Mouse (Mus musculus): ENCODE data around the gene Acyp2. TPM values are rescaled to one million over a fixed set of nuclear protein-coding genes. Genes with fewer than 3 reads are reported as not detected.
"Not testable (repeated sequence)": the region's sequence is repeated elsewhere in the genome, so short reads cannot be mapped to it uniquely, and the experiment has no call there.

Acyp2 gene
- polyA plus RNA-seq, 1 experiment from 2014 or later = 30.6 TPM

DNA sequence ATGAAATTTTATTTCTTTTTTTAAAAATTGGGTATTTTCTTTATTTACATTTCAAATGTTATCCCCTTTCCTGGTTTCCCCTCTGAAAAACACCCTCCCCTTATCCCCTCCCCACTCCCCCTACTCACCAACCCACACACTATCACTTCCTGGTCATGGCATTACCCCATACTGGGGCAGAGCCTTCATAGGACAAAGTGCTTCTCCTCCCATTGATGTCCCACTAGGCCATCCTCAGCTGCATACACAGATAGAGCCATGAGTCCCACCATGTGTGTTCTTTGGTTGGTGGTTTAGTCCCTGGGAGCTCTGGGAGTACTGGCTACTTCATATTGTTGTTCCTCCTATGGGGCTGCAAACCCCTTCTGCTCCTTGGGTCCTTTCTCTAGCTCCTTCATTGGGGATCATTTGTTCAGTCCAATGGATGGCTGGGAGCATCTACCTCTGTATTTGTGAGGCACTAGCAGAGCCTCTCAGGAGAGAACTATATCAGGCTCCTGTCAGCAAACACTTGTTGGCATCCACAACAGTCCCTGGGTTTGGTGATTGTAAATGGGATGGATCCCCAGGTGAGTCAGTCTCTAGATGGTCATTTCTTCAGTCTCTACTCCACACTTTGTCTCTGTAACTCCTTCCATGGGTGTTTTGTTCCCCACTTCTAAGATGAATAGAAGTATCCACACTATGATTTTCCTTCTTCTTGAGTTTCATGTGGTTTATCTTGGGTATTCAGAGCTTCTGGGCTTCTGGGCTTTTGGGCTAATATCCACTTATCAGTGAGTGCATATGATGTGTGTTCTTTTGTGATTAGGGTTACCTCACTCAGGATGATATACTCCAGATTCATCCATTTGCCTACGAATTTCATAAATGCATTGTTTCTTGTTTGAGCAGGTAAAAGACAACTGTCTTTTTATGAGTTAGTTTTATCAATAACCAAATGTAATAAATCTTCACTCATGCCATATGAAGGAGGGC is 27.7 kb downstream of the Acyp2 start:
- not testable (repeated sequence) for H3K36me3 ChIP-seq; H3K4me2 ChIP-seq; ATAC-seq (ENCODE audit: borderline replicate concordance, extremely low read depth, low FRiP score, low TSS enrichment); H3K9ac ChIP-seq; H3K4me3 ChIP-seq; H3K9me3 ChIP-seq; H3K4me1 ChIP-seq; H3K27ac ChIP-seq; H3K27me3 ChIP-seq
- WGBS = 86% methylated on average over 1 of the region's 1 CpGs

DNA sequence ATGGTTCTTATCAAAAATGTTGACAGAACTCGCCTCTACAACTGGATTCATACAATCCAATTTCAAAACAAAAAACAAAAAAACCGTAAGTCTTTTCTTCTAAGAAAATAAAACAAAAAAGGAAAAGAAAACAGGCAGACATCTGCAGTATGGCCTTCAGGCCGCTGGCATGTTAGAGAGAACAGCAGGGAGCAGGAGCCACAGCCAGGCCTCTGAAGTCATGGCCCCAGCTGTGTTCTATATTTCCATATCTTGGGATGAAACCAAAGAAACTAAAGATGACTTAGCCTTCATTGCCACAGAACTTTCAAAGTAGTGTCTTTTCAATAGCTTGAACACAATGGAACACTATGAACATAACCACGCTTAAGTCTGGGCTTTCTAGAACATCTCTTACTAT is 31.2 kb downstream of the Acyp2 start:
- Histone ChIP-seq H3K4me2 (no peak overlapping the region), H3K36me3 (no peaks in the 10 kb centered on the region), H3K27me3 (no peaks in the 10 kb centered on the region), H3K27ac (no peak overlapping the region), H3K4me3 (no peak overlapping the region), H3K9me3 (no peaks in the 10 kb centered on the region), H3K4me1 (no peaks in the 10 kb centered on the region), H3K9ac (no peak overlapping the region)
- no peak for ATAC-seq (ENCODE audit: borderline replicate concordance, extremely low read depth, low FRiP score, low TSS enrichment)
- WGBS = 66% methylated on average over 4 of the region's 4 CpGs

DNA sequence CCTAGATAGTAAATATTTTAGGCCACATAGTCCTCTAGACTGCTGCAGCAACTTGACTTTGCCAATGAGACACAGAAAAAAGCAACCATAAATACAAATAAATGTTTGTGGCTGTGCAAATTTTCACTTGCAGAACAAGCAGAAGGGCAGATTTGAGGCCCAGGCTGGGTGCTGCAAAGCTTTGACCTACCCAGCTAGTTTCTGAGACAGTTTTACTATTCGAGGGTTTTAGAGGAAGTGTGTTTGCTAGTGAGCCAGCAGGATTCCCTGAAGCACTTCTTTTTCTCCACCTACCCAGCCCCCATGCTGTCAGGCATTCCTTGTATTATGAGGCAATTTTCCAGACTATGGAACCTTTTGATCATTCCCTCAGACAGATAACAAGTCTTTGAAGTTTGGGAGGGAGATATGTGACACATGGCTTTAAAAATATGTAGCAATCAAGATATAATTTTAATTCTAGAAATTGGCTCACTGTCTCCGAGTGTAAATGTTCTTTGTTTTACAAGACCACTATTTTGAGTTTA is 31.8 kb downstream of the Acyp2 start:
- 18% methylated on average over 2 of the region's 2 CpGs for WGBS
- H3K4me1 ChIP-seq = no peaks in the 10 kb centered on the region
- H3K4me2 ChIP-seq = no peak overlapping the region
- H3K4me3 ChIP-seq = no peak overlapping the region
- no peak overlapping the region for H3K9ac ChIP-seq
- no peaks in the 10 kb centered on the region for H3K27me3 ChIP-seq
- no peaks in the 10 kb centered on the region for H3K36me3 ChIP-seq
- peak; percentile 57; the same call in 1 of the 2 replicates for ATAC-seq (ENCODE audit: borderline replicate concordance, extremely low read depth, low FRiP score, low TSS enrichment)
- no peaks in the 10 kb centered on the region for H3K9me3 ChIP-seq
- H3K27ac ChIP-seq = no peak overlapping the region; the same call in 1 of the 2 replicates

DNA sequence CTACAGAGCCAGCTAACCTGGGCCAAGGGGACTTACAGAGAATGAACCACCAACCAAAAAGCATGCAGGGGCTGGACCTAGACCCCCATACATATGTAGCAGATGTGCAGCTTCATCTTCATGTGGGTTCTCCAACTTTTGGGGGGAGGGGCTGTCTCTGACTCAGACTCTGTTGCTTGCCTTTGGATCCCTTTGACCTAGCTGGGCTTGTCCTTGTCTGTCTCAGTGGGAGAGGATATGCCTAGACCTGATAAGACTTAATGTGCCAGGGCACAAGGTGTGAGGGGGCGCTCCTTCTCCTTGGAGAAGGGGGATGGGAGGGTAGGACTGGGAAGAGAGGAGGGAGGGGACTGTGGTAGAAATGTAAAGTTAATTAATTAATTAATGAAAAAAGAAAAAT is 33.4 kb downstream of the Acyp2 start:
- no peak overlapping the region for H3K4me3 ChIP-seq
- no peak overlapping the region for H3K27ac ChIP-seq
- H3K4me2 ChIP-seq = no peak overlapping the region
- H3K36me3 ChIP-seq = no peaks in the 10 kb centered on the region
- WGBS = 78% methylated on average over 1 of the region's 1 CpGs
- H3K27me3 ChIP-seq = no peaks in the 10 kb centered on the region
- no peaks in the 10 kb centered on the region for H3K4me1 ChIP-seq
- H3K9me3 ChIP-seq = no peaks in the 10 kb centered on the region
- ATAC-seq (ENCODE audit: borderline replicate concordance, extremely low read depth, low FRiP score, low TSS enrichment) = no peak
- H3K9ac ChIP-seq = no peak overlapping the region

DNA sequence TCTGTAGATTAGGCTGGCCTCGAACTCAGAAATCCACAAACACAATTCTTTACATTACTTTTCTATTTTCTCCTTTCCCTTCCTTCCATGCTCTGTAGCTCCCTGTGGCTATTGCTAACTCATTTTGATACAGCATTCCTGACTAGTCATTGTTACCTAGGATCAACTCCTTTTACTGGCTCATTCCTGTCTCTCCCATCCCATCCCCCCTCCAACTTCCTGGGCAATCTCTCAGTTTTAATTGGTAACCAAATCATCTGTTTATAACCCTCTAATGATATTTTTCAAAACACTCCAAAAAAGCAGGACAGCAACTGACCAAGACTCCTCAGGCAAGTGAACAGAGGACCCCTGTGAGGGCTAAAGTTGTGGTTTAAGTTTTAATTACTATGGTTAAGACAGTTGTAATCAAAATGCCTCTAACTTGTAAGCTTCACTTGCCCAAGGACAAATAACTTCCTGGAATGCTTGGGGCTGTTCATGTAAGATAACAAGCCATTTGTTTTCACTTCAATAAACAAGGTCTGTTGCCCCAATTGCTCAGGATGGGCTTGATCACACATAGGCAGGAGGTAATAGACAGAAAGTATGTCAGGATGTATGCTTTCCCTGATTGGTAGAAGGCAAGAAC is 35.4 kb downstream of the Acyp2 start:
- 87% methylated on average over 1 of the region's 1 CpGs for WGBS
- H3K4me2 ChIP-seq = no peak overlapping the region

DNA sequence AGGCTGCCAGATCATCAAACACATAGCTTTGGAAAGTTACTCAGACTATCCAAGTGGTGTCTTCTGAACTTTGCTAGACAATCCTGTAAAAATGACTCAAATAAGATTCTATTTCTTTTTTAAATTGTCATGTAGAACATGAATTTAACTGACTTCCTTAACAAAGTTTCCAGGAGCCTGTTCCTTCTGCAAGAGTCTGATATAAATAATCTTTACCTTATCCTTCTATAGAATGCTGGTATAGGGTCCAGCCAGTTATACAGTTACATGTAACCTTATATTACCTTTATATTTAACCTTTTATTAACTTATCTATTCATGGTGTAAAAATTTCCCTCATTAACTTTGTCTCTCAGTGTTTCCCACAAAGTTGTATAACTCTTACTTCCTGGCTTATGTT is 36.7 kb downstream of the Acyp2 start:
- Histone ChIP-seq H3K4me2 (no peak overlapping the region), H3K9ac (no peak overlapping the region), H3K27ac (no peak overlapping the region), H3K36me3 (no peaks in the 10 kb centered on the region), H3K9me3 (no peaks in the 10 kb centered on the region), H3K27me3 (no peaks in the 10 kb centered on the region), H3K4me1 (no peaks in the 10 kb centered on the region), H3K4me3 (no peak overlapping the region)
- ATAC-seq (ENCODE audit: borderline replicate concordance, extremely low read depth, low FRiP score, low TSS enrichment) = no peak

More for the DNA sequence above, 35.4 kb downstream of the Acyp2 start:
- Histone ChIP-seq H3K4me3 (no peak overlapping the region), H3K4me1 (no peaks in the 10 kb centered on the region), H3K27ac (no peak overlapping the region), H3K9me3 (no peaks in the 10 kb centered on the region), H3K9ac (no peak overlapping the region), H3K27me3 (no peaks in the 10 kb centered on the region), H3K36me3 (no peaks in the 10 kb centered on the region)
- ATAC-seq (ENCODE audit: borderline replicate concordance, extremely low read depth, low FRiP score, low TSS enrichment) = no peak

DNA sequence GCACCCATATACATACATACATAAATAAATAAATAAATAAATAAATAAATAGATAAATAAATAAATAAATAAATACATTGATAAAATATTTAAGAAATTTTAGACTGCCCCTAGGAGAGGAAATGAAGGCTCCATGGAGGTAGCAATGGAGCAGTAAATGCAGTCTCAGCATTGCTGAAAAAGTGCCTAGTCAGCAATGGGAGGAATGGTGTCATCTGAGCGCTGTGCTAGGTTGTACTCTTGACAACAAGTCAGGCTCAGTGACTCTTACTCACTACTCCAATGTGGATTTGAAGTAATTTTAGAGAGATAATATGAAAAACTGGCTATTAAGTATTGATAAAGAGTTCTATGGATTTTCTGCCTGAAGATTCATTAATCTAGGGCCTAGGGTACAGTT is 40.1 kb downstream of the Acyp2 start:
- H3K27ac ChIP-seq = no peak overlapping the region
- WGBS = 97% methylated on average over 1 of the region's 1 CpGs
- no peak overlapping the region for H3K4me2 ChIP-seq
- no peak overlapping the region for H3K4me3 ChIP-seq
- no peaks in the 10 kb centered on the region for H3K27me3 ChIP-seq
- no peak overlapping the region for H3K9ac ChIP-seq
- no peak for ATAC-seq (ENCODE audit: borderline replicate concordance, extremely low read depth, low FRiP score, low TSS enrichment)
- H3K36me3 ChIP-seq = no peaks in the 10 kb centered on the region
- H3K4me1 ChIP-seq = no peaks in the 10 kb centered on the region
- no peaks in the 10 kb centered on the region for H3K9me3 ChIP-seq

DNA sequence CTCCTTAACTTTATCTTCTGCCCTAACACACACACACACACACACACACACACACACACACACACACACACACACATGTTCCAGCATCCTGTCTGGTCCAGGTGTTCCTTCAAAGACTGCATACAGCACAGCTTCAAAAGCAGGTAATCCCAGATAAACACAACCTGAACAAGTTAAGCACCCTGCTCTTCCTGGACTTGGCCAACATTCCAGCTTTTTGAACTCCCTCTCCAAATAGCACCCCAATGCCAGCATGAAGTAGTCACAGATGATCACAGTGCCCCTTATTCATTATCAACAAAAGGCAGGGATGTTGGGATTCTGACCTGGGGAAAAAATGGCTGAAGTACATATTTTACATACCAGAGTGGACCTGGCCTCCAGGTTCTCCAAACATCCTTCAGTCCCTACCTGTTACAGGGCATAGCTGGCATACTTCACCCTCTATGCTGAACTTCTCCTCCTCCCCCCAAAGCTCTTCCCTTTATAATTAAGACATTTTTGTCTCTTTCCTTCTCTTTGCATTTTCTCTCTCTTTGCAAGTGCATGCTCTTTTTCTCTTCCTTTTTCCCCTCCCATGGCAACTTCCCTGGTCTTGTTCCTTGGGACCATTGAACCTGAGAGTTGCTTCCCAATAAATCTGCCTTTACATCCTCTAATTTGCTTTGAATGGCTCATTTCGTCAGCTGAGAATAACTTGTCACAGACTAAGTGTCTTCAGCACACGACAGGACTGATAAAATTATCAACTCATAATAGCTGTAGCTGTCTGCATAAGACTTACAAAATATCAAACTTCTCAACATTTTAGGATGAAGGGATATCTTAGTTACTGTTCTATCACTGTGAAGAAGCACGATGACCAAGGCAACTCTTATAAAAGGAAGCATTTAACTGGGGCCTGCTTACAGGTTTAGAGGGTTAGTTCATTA is 41.5 kb downstream of the Acyp2 start:
- Histone ChIP-seq H3K9ac (no peak overlapping the region), H3K27me3 (no peaks in the 10 kb centered on the region), H3K36me3 (no peaks in the 10 kb centered on the region), H3K27ac (peak overlapping the region; percentile 33; the same call in 1 of the 2 replicates), H3K4me1 (no peaks in the 10 kb centered on the region), H3K9me3 (no peaks in the 10 kb centered on the region), H3K4me2 (no peak overlapping the region), H3K4me3 (no peak overlapping the region)
- ATAC-seq (ENCODE audit: borderline replicate concordance, extremely low read depth, low FRiP score, low TSS enrichment) = no peak
- WGBS = 55% methylated on average over 3 of the region's 3 CpGs

DNA sequence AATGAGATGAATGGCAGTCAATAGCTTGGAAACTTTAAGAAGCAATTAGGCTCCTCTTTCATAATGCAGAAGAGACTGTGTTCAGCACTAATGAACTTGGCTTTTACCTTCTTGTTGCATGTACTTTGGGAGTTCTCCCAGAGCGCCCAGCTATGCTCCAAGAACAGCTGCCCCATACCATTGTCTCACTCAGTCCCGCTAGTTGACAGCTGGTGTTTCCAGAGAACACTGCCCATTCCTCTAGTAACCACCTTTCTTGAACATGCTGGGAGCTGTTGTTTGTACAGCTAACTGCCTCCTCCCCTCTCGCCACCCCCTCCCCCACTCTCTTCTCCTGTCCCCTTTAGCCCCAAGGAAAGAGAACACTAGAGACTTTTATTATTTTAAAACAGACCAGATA is 52.1 kb downstream of the Acyp2 start:
- no peak for ATAC-seq (ENCODE audit: borderline replicate concordance, extremely low read depth, low FRiP score, low TSS enrichment)
- Histone ChIP-seq H3K4me3 (no peak overlapping the region), H3K27me3 (no peaks in the 10 kb centered on the region), H3K9ac (no peak overlapping the region), H3K36me3 (no peaks in the 10 kb centered on the region), H3K4me2 (no peak overlapping the region), H3K27ac (no peak overlapping the region), H3K4me1 (no peaks in the 10 kb centered on the region), H3K9me3 (no peaks in the 10 kb centered on the region)
- 53% methylated on average over 3 of the region's 3 CpGs for WGBS

DNA sequence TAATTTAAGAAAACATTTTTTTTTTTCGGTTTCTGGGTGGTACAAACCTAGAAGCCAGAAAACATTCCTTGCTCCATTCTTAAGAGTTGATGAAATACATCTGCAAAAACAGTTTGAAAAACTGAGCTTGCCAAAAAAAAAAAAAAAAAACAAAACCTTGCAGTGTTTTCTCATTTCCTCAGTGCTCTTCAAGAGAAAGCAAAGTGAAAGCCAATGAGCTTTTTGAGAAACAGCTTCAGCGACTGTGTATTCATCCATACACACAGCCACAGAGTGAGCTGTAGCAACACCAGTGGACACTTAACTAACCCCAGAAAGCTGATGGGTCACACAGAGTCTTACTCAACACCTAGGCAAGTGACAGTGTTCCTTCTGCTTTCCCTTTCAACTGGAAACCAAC is 69.4 kb downstream of the Acyp2 start:
- Histone ChIP-seq H3K9ac (no peak overlapping the region), H3K36me3 (no peaks in the 10 kb centered on the region), H3K4me2 (no peak overlapping the region), H3K4me1 (peaks cover 4% of the 10 kb centered on the region; the same call in 1 of the 2 replicates), H3K27ac (peak overlapping the region; percentile 43), H3K4me3 (no peak overlapping the region), H3K9me3 (no peaks in the 10 kb centered on the region), H3K27me3 (no peaks in the 10 kb centered on the region)
- WGBS = 47% methylated on average over 2 of the region's 2 CpGs
- ATAC-seq (ENCODE audit: borderline replicate concordance, extremely low read depth, low FRiP score, low TSS enrichment) = no peak

DNA sequence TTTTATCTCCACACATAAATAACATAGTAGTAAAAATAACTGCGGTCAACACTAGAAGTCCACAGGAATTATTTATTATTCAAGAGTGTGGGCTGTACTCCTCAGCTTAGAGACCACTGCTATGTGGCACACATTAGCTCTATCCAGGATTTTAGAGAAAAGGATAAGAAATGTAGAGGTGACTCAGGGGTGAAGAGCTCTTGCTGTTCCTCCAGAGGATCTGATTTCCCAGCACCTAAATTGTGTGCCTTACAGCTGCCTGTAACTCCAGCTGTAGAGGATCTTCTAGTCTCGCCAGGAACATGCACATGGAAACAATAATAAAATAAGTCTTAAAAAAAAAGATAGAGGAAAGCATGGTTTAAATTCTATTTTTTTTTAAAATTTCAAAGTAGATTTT is 70.5 kb downstream of the Acyp2 start:
- Histone ChIP-seq H3K36me3 (no peaks in the 10 kb centered on the region), H3K27me3 (no peaks in the 10 kb centered on the region), H3K9me3 (no peaks in the 10 kb centered on the region), H3K27ac (peak overlapping the region; percentile 66; the same call in 1 of the 2 replicates), H3K4me1 (peaks cover 4% of the 10 kb centered on the region; the same call in 1 of the 2 replicates), H3K9ac (no peak overlapping the region), H3K4me3 (no peak overlapping the region), H3K4me2 (no peak overlapping the region)
- WGBS = 70% methylated on average over 2 of the region's 2 CpGs
- no peak for ATAC-seq (ENCODE audit: borderline replicate concordance, extremely low read depth, low FRiP score, low TSS enrichment)
